Mouse (Mus musculus) erythroid progenitor cell, adult 5-6 weeks (primary cell): ENCODE data around the gene Paf1. TPM values are rescaled to one million over a fixed set of nuclear protein-coding genes. Genes with fewer than 3 reads are reported as not detected.
A peak's percentile ranks its signal among the peaks of the same experiment; 100 is the strongest.

Source experiments
- ATAC-seq: replicated peaks from 2 replicates; pipeline ENCODE4 v1.8.0; 2016; ENCODE audit warnings: moderate number of reproducible peaks, mild to moderate bottlenecking, moderate TSS enrichment, inconsistent platforms; ENCODE audit not compliant: poor library complexity, low FRiP score, severe bottlenecking
- total RNA-seq, 2 experiments: library from RNA; stranded (forward) in 1 of 2; stranded (reverse) in 1 of 2; fragments of 150-400 nt in 1 of 2; fragments of 186-747, 209-891 nt in 1 of 2; gene quantifications; 2 replicates each; pipeline versions ENCODE4 v1.2.3 to v1.2.4; 2015 to 2017; ENCODE audit warnings: low replicate concordance in 2 of 2

Paf1 gene
- total RNA-seq (2015; ENCODE audit: low replicate concordance): 21.4 and 56.6 TPM in 2 replicates
- total RNA-seq (2017; ENCODE audit: low replicate concordance): 32.5 and 42.5 TPM in 2 replicates

DNA sequence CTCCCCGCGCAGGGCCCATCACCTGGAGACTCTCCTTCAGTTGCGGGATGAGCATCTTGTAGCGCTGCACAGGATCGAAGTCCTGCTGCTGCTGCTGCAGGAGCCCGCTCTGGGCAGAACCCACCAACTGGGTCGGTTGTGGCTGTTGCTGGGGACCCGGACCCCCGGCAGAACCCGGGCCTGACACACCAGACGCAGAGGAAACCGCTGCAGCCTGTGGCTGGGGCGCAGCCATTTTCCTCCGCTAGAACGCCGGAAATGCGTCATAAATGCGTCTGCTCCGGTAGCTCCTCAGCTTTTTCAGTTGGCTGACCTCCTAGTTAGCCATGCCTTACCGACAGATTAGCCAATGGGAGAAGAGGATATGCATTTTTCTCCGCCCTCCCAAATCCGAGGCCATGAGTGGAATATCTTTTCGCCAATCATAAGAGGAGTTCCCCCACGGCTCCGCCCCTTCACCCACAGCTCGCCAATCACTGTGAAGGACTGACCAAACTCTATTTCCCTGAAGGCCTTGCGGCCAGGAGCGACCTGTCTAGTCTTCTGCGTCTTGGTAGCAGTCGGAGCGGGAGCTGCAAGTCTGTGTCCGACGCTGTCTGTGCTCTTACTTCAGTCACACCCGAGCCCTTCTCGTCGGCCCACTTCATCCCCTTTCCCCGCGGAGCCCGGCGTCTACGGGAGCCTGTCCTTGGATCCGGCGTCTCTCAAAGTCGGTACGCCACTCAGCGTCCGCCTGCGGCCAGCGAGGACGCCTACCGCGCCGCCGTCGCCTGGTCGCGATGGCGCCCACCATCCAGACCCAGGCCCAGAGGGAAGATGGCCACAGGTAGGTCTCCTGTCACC lies at the start of gene Paf1, which contains the start of gene Med29:
Paf1 (plus strand) TSS at position 523 of the 843 bp plus-strand sequence.
Med29 (minus strand) TSS at position 280 of the 843 bp plus-strand sequence.
- peak; percentile 99 for ATAC-seq

- peak; percentile 83 for ATAC-seq
Observed at GRCm38 (mm10) chr7:28344637-28345036, 48.1 kb upstream of the Paf1 start.

- no peak for ATAC-seq
Observed at GRCm38 (mm10) chr7:28347746-28348145, 45.0 kb upstream of the Paf1 start.

- ATAC-seq: no peak
Observed at GRCm38 (mm10) chr7:28348601-28349000, 44.1 kb upstream of the Paf1 start.

DNA sequence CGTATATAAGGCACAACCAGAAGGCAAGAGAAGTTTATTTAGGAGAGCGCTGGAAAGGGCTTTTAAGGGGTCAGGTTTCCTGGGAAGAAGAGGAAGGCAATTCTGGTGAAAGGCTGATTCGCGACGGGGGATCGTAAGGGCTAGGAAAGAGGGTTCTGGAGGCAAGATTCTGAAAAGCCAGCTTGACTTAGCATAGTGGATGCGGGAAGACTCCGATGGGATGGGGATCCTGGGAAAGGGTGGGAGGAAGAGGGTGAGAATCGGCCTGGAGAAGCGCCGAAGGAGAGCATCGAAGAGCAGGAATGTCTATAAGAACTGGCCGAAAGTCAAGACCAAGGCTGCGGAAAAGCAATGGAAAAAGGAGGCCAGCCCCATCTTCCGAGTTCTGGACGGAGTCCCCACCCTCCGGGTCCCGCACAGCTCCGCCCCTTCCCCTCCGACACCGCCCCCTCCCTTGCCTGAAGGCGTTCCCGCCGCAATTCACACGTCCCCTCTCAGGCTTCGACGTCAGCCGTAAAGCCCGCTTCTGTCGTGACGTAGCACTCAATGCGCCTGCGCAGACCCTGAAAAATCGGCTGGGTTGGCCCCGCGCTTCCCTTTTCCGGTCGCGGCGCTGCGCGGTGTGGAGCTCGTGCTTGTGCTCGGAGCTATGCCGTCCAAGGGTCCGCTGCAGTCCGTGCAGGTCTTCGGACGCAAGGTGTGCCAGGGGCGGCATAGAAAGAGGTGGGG lies 42.4 kb upstream of the Paf1 start, which contains the start of gene Rps16:
Rps16 (plus strand) TSS at position 498 of the 729 bp plus-strand sequence.
- ATAC-seq: peak; percentile 98

DNA sequence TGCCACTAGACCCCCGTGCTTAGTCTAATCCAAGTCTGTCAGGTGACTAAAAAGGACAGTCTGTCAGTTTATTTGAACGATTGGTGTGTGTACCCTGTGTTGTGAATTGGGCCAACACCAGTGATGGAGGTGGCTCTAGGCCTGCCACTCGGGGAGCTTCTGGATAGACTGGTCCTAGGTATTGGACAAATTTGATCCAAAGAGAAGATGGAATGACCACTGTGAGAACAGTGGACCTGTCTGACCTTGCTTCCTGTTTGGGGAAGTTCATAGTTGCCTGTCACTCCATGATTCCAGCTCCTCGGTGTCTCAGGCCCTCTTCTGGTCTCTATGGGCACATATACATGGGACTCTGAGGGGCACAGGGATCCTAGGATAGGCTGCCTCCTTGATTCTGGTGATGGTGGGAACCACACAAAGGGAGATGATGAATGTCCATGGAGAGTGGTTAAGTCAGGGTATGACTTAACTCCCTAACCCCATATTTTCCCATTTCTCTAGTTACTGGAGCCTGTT lies 41.0 kb upstream of the Paf1 start:
- no peak for ATAC-seq

DNA sequence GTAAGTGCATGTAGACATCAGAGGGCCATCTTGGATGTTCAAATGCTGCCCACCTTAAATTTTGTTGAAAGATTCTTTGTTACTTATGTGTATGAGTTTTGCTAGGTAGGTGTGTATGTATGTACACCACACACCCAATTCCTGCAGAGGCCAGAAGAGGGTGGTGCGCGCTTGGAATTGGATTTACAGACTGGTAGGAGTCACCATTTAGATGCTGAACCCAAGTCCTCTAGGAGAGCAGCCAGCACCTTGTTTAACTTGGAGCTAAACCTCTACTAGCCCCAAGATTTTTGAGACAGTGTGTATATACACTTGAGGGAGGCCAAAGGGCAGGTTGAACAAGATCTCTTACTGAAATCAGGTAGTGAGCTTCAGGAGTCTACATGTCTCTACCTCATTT lies 39.5 kb upstream of the Paf1 start:
- ATAC-seq: no peak

DNA sequence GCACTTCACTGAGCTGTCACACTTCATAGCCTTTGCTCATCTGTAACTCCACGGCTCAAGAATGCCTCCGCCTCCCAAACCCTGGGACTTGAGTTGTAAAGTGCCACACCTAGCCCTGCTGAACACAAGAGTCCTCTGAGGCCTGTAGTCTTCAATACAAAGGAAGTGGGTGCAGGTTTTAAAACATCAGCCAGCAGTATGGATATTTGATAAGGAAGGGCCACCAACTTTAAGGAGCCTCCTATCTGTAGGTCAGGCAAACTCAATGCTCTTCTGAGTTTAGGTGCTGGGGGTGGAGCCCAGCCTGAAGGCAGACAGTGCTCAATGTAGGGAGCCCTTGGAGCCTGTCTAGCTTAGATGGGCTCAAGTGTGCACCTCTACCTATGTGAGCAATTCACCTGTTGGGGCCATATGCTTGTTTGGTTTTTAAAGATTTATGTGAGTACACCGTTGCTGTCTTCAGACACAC lies 38.6 kb upstream of the Paf1 start:
- ATAC-seq: no peak

- ATAC-seq: no peak
Observed at GRCm38 (mm10) chr7:28354596-28354995, 38.2 kb upstream of the Paf1 start.

GRCm38 (mm10) chr7:28355221-28355620 lies 37.5 kb upstream of the Paf1 start:
- no peak for ATAC-seq

GRCm38 (mm10) chr7:28356981-28357380 lies 35.8 kb upstream of the Paf1 start:
- ATAC-seq: no peak

DNA sequence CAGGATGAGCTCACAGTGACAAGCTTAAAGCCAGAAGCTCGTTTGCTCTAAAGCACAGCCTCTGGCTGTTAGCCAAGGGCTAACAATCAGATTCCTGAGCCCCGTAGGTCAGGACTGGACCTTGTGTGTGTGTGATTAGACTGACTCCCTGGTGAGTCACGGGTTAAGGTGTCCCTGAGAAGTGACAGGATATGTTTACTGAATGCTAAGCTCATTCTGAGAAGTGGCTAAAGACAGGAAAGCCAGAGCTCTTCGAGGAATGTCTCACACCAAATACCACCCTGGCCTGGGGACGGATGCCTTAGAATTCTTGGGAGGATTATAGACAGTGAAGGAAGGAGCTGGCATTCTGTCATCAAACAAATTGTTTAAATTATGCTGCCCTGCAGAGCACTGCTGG lies 34.8 kb upstream of the Paf1 start:
- ATAC-seq: no peak

GRCm38 (mm10) chr7:28358431-28358830 lies 34.3 kb upstream of the Paf1 start:
- no peak for ATAC-seq

GRCm38 (mm10) chr7:28359854-28360253 lies 32.9 kb upstream of the Paf1 start:
- no peak for ATAC-seq

- ATAC-seq: no peak
Observed at GRCm38 (mm10) chr7:28360291-28360690, 32.5 kb upstream of the Paf1 start.

- ATAC-seq: no peak
Observed at GRCm38 (mm10) chr7:28361647-28362341, 31.0 kb upstream of the Paf1 start.

DNA sequence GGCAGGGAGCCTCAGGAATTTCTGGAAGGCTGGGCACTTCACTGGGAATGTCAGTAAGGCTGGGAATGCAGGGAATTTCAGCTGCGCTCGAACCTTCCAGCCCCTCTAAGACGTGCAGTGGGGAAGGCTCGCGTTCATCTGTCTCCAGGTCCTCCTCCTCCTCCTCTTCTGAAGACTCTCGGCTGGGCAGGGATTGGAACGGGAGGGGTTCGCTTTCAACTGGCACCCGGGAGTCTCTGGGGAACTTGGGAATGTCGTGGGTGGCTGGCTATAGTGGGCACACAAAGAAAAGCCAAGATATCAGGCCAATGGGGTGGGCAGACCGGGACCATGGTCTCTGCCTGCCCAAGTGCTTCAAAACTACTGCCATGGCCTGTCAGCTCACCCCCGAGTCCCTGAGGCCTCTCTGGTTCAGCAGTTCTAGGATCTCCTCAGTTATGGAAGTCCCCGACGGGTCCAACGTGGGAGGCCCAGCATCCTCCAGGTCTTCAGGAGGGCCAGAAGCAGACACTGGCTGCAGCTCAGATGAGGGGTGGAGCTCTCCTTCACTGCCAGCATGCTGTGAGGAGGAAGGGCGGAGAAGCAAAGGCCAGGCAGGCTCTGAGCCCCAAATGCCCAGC lies 30.2 kb upstream of the Paf1 start:
- no peak for ATAC-seq

- ATAC-seq: no peak
Observed at GRCm38 (mm10) chr7:28367663-28368275, 25.0 kb upstream of the Paf1 start.
